Mouse (Mus musculus) lung, adult 2 months (tissue): Measurements from ENCODE around the gene Vps72. TPM values are rescaled to one million over a fixed set of nuclear protein-coding genes. Genes with fewer than 3 reads are reported as not detected.

ENCODE experiments used
- DNase-seq: peaks from one replicate; pipeline ENCODE4 v3.0.0; 2022
- H3K4me1 ChIP-seq: fragments of 200-500 bp; 2 replicates; pipeline ENCODE4 v1.6.1; 2011; ENCODE audit warnings: low read length; ENCODE audit not compliant: control insufficient read depth, insufficient read depth
- H3K4me3 ChIP-seq: fragments of 200-500 bp; replicated peaks from 2 replicates; pipeline ENCODE3; 2011; ENCODE audit warnings: low read depth, mild to moderate bottlenecking, control low read depth, low read length; ENCODE audit errors: extremely low read depth
- CTCF ChIP-seq: fragments of 200-500 bp; IDR thresholded peaks from 2 replicates; pipeline ENCODE4 v1.5.1; 2011; ENCODE audit warnings: mild to moderate bottlenecking, low read length, control low read depth; ENCODE audit not compliant: insufficient read depth
- POLR2A ChIP-seq: fragments of 200-500 bp; IDR thresholded peaks from 2 replicates; pipeline ENCODE4 v1.6.1; 2011; ENCODE audit warnings: low read depth, mild to moderate bottlenecking, control low read depth, low read length, borderline replicate concordance; ENCODE audit errors: extremely low read depth
- WGBS: fragments of 180-500 bp; shearing (Covaris S2); methylation state at CpG from one replicate; pipeline ENCODE4 v1.1.7; 2018; 5-methylcytosine and 5-hydroxymethylcytosine counted together
- polyA plus RNA-seq: library from polyadenylated mRNA; depleted of rRNA; stranded (reverse); fragments of >200 nt; gene quantifications from 2 replicates; pipeline ENCODE4 v1.2.3, GENCODE M21; 2012; rRNA removed

Gene Vps72
- polyA plus RNA-seq, result 55.3 and 62.2 TPM in 2 replicates

DNA sequence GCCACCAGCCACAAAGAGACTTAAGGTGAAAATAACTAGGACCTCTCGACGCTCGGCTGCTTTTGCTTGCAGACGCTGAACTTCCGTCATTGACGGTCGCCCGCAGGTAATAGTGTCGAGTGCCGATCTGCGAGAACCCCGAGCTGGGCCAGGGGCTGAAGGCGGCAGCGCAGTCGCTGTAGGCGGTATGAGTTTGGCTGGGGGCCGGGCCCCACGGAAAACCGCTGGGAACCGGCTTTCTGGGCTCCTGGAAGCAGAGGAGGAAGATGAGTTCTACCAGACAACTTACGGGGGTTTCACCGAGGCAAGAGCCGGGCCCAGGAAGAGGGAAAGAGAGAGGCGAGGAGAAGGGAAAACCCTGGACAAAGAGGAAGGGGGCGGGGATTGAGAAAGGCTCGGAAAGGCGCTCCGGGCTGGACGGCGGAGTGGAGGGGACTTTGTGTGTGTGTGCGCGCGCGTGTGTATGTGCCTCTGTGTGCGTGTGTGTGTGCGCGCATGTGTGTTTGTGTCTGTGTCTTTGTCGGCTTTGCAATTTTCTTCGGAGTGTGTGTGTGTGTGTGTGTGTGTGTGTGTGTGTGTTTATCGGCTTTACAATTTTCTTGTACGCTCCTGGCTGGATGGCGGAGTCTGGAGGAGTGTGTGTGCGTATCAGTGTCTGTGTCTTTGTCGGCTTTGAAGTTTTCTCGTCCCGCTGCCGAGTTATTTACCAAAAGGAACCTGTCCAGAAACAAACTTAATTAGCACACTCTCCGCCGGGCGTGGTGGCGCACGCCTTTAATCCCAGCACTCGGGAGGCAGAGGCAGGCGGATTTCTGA is at the start of gene Vps72:
TSS of gene Vps72 (plus strand) at position 112 of the 816 bp plus-strand sequence.
- no peaks in the 10 kb centered on the region for H3K4me1 ChIP-seq
- H3K4me3 ChIP-seq, result peak within 1 kb of the TSS; percentile 100
- under 1% methylated on average over 54 of the region's 54 CpGs for WGBS
- TF ChIP-seq CTCF (no peak), POLR2A (peak; percentile 76; the same call in 1 of the 2 replicates)
- peak; percentile 91 for DNase-seq

- 95% methylated on average over 4 of the region's 4 CpGs for WGBS
- Histone ChIP-seq H3K4me3 (no peak overlapping the region), H3K4me1 (no peaks in the 10 kb centered on the region)
- no peak for TF ChIP-seq CTCF
- TF ChIP-seq POLR2A, result no peak
- no peak for DNase-seq
Measured at GRCm38 (mm10) chr3:95063741-95064140, 47.1 kb upstream of the Vps72 start.

DNA sequence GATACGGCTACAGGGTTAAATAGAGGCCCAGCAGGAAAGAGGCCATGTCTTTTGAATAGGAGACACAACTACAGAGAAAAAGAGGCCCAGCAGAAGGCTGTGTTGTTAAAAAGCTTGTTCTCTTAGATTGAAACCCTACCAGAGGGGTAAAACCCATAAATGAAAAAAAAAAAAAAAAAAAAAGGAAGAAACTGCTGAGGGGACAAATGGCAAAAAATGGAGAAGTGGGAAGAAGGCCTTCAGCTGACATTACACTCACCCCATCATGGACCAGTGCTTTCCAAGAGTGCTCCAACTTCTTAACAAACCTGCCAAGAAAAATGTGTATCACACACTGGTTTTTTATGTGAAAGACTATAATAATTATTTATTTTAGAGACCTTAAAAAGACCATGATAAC is 45.3 kb upstream of the Vps72 start:
- no peaks in the 10 kb centered on the region for H3K4me1 ChIP-seq
- DNase-seq, result no peak
- no peak for TF ChIP-seq POLR2A
- no peak for TF ChIP-seq CTCF
- no peak overlapping the region for H3K4me3 ChIP-seq
- 86% methylated on average over 1 of the region's 1 CpGs for WGBS

GRCm38 (mm10) chr3:95066095-95066494 is 44.7 kb upstream of the Vps72 start:
- DNase-seq, result no peak
- TF ChIP-seq CTCF (no peak), POLR2A (no peak)
- H3K4me3 ChIP-seq, result no peak overlapping the region
- H3K4me1 ChIP-seq, result no peaks in the 10 kb centered on the region
- 84% methylated on average over 6 of the region's 6 CpGs for WGBS

- TF ChIP-seq POLR2A, result no peak
- no peak for TF ChIP-seq CTCF
- H3K4me1 ChIP-seq, result no peaks in the 10 kb centered on the region
- no peak overlapping the region for H3K4me3 ChIP-seq
- 84% methylated on average over 11 of the region's 11 CpGs for WGBS
- no peak for DNase-seq
Measured at GRCm38 (mm10) chr3:95066570-95066969, 44.3 kb upstream of the Vps72 start.

- 89% methylated on average over 2 of the region's 2 CpGs for WGBS
- TF ChIP-seq CTCF, result no peak
- TF ChIP-seq POLR2A, result no peak
Measured at GRCm38 (mm10) chr3:95071606-95072005, 39.2 kb upstream of the Vps72 start.

DNA sequence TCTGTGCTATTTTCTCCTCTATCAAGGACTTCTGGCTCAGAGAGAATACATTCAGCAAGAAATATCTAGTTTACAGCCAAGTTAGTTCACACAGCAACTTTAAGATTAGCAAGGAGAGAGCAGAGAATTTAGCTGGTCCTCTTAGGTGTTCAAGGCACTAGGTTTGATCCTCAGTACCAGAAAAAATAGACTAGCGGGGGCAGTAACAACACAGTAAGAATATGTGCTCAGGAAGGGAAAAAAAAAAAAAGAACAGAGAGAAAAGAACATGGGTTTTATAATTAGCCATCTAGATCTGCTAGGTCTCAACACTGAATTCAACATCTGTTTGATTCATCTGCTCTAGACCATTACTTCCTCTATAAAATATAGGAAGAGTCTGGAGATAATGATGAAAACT is 22.8 kb upstream of the Vps72 start:
- no peak for DNase-seq
- TF ChIP-seq POLR2A (no peak), CTCF (no peak)
- Histone ChIP-seq H3K4me1 (no peaks in the 10 kb centered on the region), H3K4me3 (no peak overlapping the region)
- 97% methylated on average over 1 of the region's 1 CpGs for WGBS

More at GRCm38 (mm10) chr3:95071606-95072005, 39.2 kb upstream of the Vps72 start:
- Histone ChIP-seq H3K4me1 (no peaks in the 10 kb centered on the region), H3K4me3 (no peak overlapping the region)
- DNase-seq, result no peak

GRCm38 (mm10) chr3:95100854-95101253 is 10.0 kb upstream of the Vps72 start:
- DNase-seq, result no peak
- peaks cover 4% of the 10 kb centered on the region; the same call in 1 of the 2 replicates for H3K4me1 ChIP-seq
- TF ChIP-seq POLR2A, result no peak
- TF ChIP-seq CTCF, result no peak
- 22% methylated on average over 2 of the region's 2 CpGs for WGBS
- H3K4me3 ChIP-seq, result no peak overlapping the region

DNA sequence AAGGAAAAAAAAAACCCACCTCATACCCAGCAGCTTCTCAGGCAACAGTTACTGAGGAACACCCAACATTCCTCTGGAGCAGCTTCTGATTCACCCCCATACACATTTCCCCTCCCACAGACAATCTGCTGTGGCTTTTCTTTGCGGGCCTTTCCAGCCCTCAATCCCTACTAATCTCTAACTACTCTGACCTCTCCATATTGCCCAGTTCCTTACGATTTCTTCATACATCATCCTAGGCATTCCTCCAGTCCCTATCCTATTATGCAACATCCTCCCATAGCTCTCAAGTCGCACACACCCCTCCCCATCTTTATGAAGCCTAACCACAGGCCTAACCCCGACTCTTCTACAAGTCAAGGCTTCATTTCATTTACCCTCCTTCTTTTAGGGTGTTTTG is 5.7 kb upstream of the Vps72 start:
- DNase-seq, result no peak
- 10% methylated on average over 4 of the region's 4 CpGs for WGBS
- TF ChIP-seq POLR2A (no peak), CTCF (no peak)
- Histone ChIP-seq H3K4me3 (no peak overlapping the region), H3K4me1 (peaks cover 4% of the 10 kb centered on the region; the same call in 1 of the 2 replicates)
